In genomic region chr17:89089692-89090475, GRCm38 (mm10) we compare ENCODE assay signal across 24 mouse cellular contexts.
A peak's percentile ranks its signal among the peaks of the same experiment; 100 is the strongest.
DNase-seq lines count a peak whose midpoint lies in the region; ATAC-seq and TF ChIP-seq lines count a peak whose summit lies in the region.
"Had no signal": no experiment of that assay in that cellular context is flagged by ENCODE, and none has a peak within 500 bp of the region (broad histone marks: within the 10 kb centered on the region; RNA-seq: fewer than 3 reads in every experiment).

No protein-coding gene starts in this region.

- H3K27me3 ChIP-seq in hindbrain, embryonic 15.5 days, result no peaks in the 10 kb centered on the region
- no peaks in the 10 kb centered on the region for H3K27me3 ChIP-seq in hindbrain, embryonic 10.5 days (ENCODE audit: insufficient read depth, poor library complexity, severe bottlenecking)
- H3K27me3 ChIP-seq in neural tube, embryonic 13.5 days, result no peaks in the 10 kb centered on the region
- no peaks in the 10 kb centered on the region for H3K27me3 ChIP-seq in intestine, embryonic 16.5 days (replicated peaks; ENCODE audit: control insufficient read depth, insufficient read depth, low read length)
- H3K27me3 ChIP-seq: liver, embryonic 15.5 days; lung, embryonic 15.5 days; midbrain, embryonic 15.5 days had no signal

- H3K4me2 ChIP-seq in hindbrain, embryonic 15.5 days, result no peak overlapping the region
- H3K4me2 ChIP-seq in neural tube, embryonic 13.5 days, result no peak overlapping the region
- no peak overlapping the region for H3K4me2 ChIP-seq in intestine, embryonic 16.5 days (ENCODE audit: low read depth, low read length)
- H3K4me2 ChIP-seq: liver, embryonic 15.5 days; lung, embryonic 15.5 days; midbrain, embryonic 15.5 days had no signal

- WGBS in hindbrain, embryonic 15.5 days, result 64% methylated on average over 5 of the region's 5 CpGs
- WGBS in hindbrain, embryonic 10.5 days, result 89% methylated on average over 5 of the region's 5 CpGs
- 64% methylated on average over 5 of the region's 5 CpGs for WGBS in neural tube, embryonic 13.5 days
- WGBS in intestine, embryonic 16.5 days, result 85% methylated on average over 5 of the region's 5 CpGs

- no peaks in the 10 kb centered on the region for H3K36me3 ChIP-seq in hindbrain, embryonic 15.5 days
- H3K36me3 ChIP-seq in hindbrain, embryonic 10.5 days, result no peaks in the 10 kb centered on the region
- H3K36me3 ChIP-seq in neural tube, embryonic 13.5 days, result no peaks in the 10 kb centered on the region
- H3K36me3 ChIP-seq in intestine, embryonic 16.5 days (ENCODE audit: control insufficient read depth, insufficient read depth, low read length), result no peaks in the 10 kb centered on the region
- H3K36me3 ChIP-seq: embryonic facial prominence, embryonic 10.5 days; limb, embryonic 10.5 days; liver, embryonic 15.5 days; lung, embryonic 15.5 days; midbrain, embryonic 15.5 days had no signal

- no peak for TF ChIP-seq CTCF in brain, embryonic 14.5 days (IDR thresholded peaks at IDR 0.05; ENCODE audit: borderline replicate concordance, extremely low read depth, insufficient read depth, insufficient read length)

- H3K9me3 ChIP-seq in hindbrain, embryonic 15.5 days, result no peaks in the 10 kb centered on the region
- H3K9me3 ChIP-seq in hindbrain, embryonic 10.5 days, result no peaks in the 10 kb centered on the region
- H3K9me3 ChIP-seq in neural tube, embryonic 13.5 days, result no peaks in the 10 kb centered on the region
- H3K9me3 ChIP-seq in intestine, embryonic 16.5 days (ENCODE audit: control insufficient read depth, low read length), result no peaks in the 10 kb centered on the region
- H3K9me3 ChIP-seq: embryonic facial prominence, embryonic 10.5 days; limb, embryonic 10.5 days; liver, embryonic 15.5 days; lung, embryonic 15.5 days; midbrain, embryonic 15.5 days had no signal

- H3K4me1 ChIP-seq in hindbrain, embryonic 15.5 days (replicated peaks), result no peaks in the 10 kb centered on the region
- no peaks in the 10 kb centered on the region for H3K4me1 ChIP-seq in hindbrain, embryonic 10.5 days (replicated peaks)
- no peaks in the 10 kb centered on the region for H3K4me1 ChIP-seq in neural tube, embryonic 13.5 days (replicated peaks)
- no peaks in the 10 kb centered on the region for H3K4me1 ChIP-seq in intestine, embryonic 16.5 days (ENCODE audit: control insufficient read depth, insufficient read depth, low read length)
- H3K4me1 ChIP-seq: embryonic facial prominence, embryonic 10.5 days; limb, embryonic 10.5 days; liver, embryonic 15.5 days; lung, embryonic 15.5 days; midbrain, embryonic 15.5 days had no signal

- no peak overlapping the region for H3K4me3 ChIP-seq in hindbrain, embryonic 15.5 days
- no peak overlapping the region for H3K4me3 ChIP-seq in hindbrain, embryonic 10.5 days
- H3K4me3 ChIP-seq in neural tube, embryonic 13.5 days, result no peak overlapping the region
- no peak overlapping the region for H3K4me3 ChIP-seq in intestine, embryonic 16.5 days (ENCODE audit: low read length)
- H3K4me3 ChIP-seq: embryonic facial prominence, embryonic 10.5 days; limb, embryonic 10.5 days; liver, embryonic 15.5 days; lung, embryonic 15.5 days; midbrain, embryonic 15.5 days; myocyte had no signal

- no peak for TF ChIP-seq POLR2A in brain, embryonic 14.5 days (IDR thresholded peaks at IDR 0.05; ENCODE audit: borderline replicate concordance, extremely low read depth, insufficient read depth, insufficient read length, poor library complexity, severe bottlenecking)

- ATAC-seq in hindbrain, embryonic 15.5 days (ENCODE audit: low FRiP score, low read depth), result 0 out of 2 replicates have a peak, but pooled peaks have one; percentile 27
- ATAC-seq in neural tube, embryonic 13.5 days (ENCODE audit: low read depth), result peak; percentile 80; the same call in 1 of the 2 replicates
- ATAC-seq in intestine, embryonic 16.5 days, result no peak
- ATAC-seq: activated CD4-positive, CD25-positive, alpha-beta regulatory T cell, adult 4 months; midbrain, embryonic 15.5 days had no signal

- H3K9ac ChIP-seq in hindbrain, embryonic 15.5 days, result no peak overlapping the region
- no peak overlapping the region for H3K9ac ChIP-seq in neural tube, embryonic 13.5 days
- H3K9ac ChIP-seq in intestine, embryonic 16.5 days (ENCODE audit: low read depth, low read length), result no peak overlapping the region
- H3K9ac ChIP-seq: liver, embryonic 15.5 days; lung, embryonic 15.5 days; midbrain, embryonic 15.5 days had no signal

- H3K27ac ChIP-seq in hindbrain, embryonic 15.5 days (replicated peaks), result no peak overlapping the region
- H3K27ac ChIP-seq in hindbrain, embryonic 10.5 days, result no peak overlapping the region
- H3K27ac ChIP-seq in neural tube, embryonic 13.5 days (replicated peaks), result no peak overlapping the region
- no peak overlapping the region for H3K27ac ChIP-seq in intestine, embryonic 16.5 days (ENCODE audit: low read length)
- H3K27ac ChIP-seq: embryonic facial prominence, embryonic 10.5 days; limb, embryonic 10.5 days; liver, embryonic 15.5 days; lung, embryonic 15.5 days; midbrain, embryonic 15.5 days had no signal

- no peak for DNase-seq in hindbrain, embryonic 10.5 days (ENCODE audit: low spot score)
- peak; percentile 22 for DNase-seq in brain, adult 2 months (ENCODE audit: low read depth, low spot score)
- DNase-seq in brain, embryonic 14.5 days (ENCODE audit: low read depth), result peak; percentile 82
- DNase-seq in testis, postnatal 10 days (ENCODE audit: low spot score), result no peak
- DNase-seq: adrenal gland, postnatal 10 days; cerebellum, adult 9-11 months; gastrocnemius, postnatal 36 days; kidney, adult 11 months; kidney, postnatal 4 days; liver; lung, postnatal 36 days; retina, postnatal 1 day; right cerebral cortex, postnatal 4 days; thymus, postnatal 25 days had no signal

Comparison
In these comparisons a context has a peak if more than half of its experiments do, and no peak if none do; other contexts are left out.
1. DNase-seq: peak in brain, adult 2 months (single experiment) and brain, embryonic 14.5 days (single experiment); none in hindbrain, embryonic 10.5 days (single experiment) and testis, postnatal 10 days (single experiment).